Mouse (Mus musculus) hematopoietic multipotent progenitor cell, adult 10-12 weeks (in vitro differentiated cells): ENCODE results near the gene Tas2r143. TPM values are rescaled to one million over a fixed set of nuclear protein-coding genes. Genes with fewer than 3 reads are reported as not detected.

ENCODE experiments used
- polyA plus RNA-seq: library from polyadenylated mRNA; stranded (reverse); fragments of >175 nt; gene quantifications from 2 replicates; pipeline ENCODE4 v1.2.3, GENCODE M21; 2012; ENCODE audit warnings: low replicate concordance

Gene Tas2r143
- polyA plus RNA-seq = not detected in 2 replicates

DNA sequence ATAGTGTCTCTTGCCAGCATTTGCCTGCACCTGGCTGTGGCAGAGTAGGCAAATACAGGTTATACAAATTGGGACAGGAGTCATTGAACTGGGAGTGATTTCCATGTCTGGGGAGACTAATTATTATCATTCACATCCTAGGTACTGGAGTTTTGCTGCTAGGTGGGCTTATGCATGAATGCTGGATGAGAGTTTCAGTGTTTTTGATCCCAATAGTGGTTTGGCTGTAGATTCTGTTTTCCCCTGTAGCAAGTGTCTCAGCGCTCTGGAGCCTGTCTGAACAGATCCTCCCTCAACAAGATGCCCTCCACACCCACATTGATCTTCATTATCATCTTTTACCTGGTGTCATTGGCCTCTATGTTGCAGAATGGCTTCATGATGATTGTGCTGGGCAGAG is at the start of gene Tas2r143:
Tas2r143 (plus strand) TSS at position 301 of the 400 bp plus-strand sequence.

DNA sequence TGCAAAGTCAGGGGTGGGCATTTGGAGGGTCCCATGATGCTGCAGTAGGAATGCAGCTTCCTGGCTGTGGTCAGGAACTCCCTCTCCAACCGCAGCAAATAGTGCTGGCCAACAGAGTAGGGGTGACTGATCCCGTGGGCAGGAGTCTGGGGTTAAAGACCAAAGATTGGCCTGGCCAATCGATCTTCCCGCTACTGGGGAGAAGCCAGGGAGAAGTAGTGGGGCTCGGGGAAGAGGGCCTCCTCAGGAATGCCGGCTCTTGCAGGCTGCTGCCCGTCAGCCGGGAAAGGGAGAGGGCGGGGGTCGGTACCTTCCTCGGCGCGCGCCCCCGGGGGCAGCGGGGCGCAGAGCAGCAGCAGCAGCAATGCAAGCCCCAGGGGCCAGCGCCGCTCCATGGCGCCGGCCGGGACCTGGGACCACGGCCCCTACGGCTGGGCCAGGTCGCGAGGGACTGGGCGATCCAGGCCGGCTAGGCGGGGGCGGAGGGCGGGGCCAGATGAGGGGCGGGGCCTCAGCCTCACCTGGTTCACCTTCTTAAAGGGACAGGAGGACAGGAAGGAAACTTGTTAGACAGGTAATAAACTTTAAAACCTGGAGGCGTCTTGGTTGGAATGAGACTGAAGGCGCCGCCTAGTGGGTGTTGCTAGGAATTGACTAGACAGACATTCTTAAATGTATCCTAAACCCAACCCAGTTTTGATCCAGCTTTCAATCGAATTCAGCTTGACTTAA is 27.1 kb upstream of the Tas2r143 start, which contains the start of gene Epha1:
Epha1 (minus strand) TSS at position 453 of the 732 bp plus-strand sequence.

DNA sequence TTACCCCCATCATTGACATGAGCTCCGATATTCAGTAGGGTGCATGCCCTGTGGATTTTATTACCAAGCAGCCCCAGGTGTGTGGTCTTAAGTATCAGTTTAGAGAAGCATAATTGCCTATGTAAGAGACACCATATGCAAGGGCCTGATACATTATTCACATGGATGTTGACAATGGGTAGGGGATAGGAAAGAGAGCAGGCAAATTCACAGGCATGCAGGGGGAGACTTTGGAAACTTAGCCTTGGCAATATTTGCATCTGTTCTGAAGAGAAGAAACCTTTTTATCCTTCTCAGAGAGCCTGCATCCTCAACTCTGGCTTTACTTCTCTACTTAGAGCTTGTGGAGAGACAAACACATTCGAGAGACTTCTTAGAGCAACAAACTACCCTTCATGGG is 5.1 kb downstream of the Tas2r143 start, which contains the start of gene Tas2r135:
Tas2r135 (plus strand) TSS at position 301 of the 400 bp plus-strand sequence.

DNA sequence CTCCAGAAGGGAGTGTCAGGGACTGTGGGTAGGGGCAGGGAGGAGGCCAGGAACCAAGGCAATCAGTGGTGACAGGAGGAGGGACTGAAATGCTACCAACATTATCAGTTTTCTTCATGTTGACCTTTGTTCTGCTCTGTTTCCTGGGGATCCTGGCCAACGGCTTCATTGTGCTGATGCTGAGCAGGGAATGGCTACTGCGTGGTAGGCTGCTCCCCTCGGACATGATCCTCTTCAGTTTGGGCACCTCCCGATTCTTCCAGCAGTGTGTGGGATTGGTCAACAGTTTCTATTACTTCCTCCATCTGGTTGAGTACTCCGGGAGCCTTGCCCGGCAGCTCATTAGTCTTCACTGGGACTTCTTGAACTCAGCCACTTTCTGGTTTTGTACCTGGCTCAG is 34.4 kb downstream of the Tas2r143 start, which contains the start of gene Tas2r126:
Tas2r126 (plus strand) TSS at position 90 of the 400 bp plus-strand sequence.

Other genes with a start within 250 kb of the Tas2r143 start
- gene Tas2r144, start 184.9 kb upstream of the Tas2r143 start, polyA plus RNA-seq = not detected in 2 replicates
- 1.2 and 1.4 TPM in 2 replicates for gene Gstk1, start 154.3 kb upstream of the Tas2r143 start, polyA plus RNA-seq
- gene Tmem139, start 138.3 kb upstream of the Tas2r143 start, polyA plus RNA-seq = not detected in 2 replicates
- gene Casp2, start 135.3 kb upstream of the Tas2r143 start, polyA plus RNA-seq = 6.6 and 6.8 TPM in 2 replicates
- gene Clcn1, start 113.6 kb upstream of the Tas2r143 start, polyA plus RNA-seq = 0.17 TPM in 1 of 2 replicates, not detected in the other
- gene Fam131b, start 75.6 kb upstream of the Tas2r143 start, polyA plus RNA-seq = 0.03 and 0.10 TPM in 2 replicates
- gene Zyx, start 50.6 kb upstream of the Tas2r143 start, polyA plus RNA-seq = 993 and 3,641 TPM in 2 replicates
- gene Epha1, start 27.0 kb upstream of the Tas2r143 start, polyA plus RNA-seq = 0.04 TPM in 1 of 2 replicates, not detected in the other
- gene Tas2r135, start 5.2 kb downstream of the Tas2r143 start, polyA plus RNA-seq = not detected in 2 replicates
- not detected in 2 replicates for gene Tas2r126, start 34.3 kb downstream of the Tas2r143 start, polyA plus RNA-seq
- not detected in 2 replicates for gene Olfr458, start 65.0 kb downstream of the Tas2r143 start, polyA plus RNA-seq
- gene Olfr457, start 76.1 kb downstream of the Tas2r143 start, polyA plus RNA-seq = not detected in 2 replicates
- gene Olfr456, start 87.0 kb downstream of the Tas2r143 start, polyA plus RNA-seq = not detected in 2 replicates
- not detected in 2 replicates for gene Olfr455, start 147.3 kb downstream of the Tas2r143 start, polyA plus RNA-seq
- not detected in 2 replicates for gene Tcaf3, start 197.5 kb downstream of the Tas2r143 start, polyA plus RNA-seq
- gene Tcaf2, start 245.0 kb downstream of the Tas2r143 start, polyA plus RNA-seq = 0.02 TPM in 1 of 2 replicates, not detected in the other